Mouse (Mus musculus) adrenal gland, postnatal 36 days (tissue): ENCODE measurements around the gene Rps15a. TPM values are rescaled to one million over a fixed set of nuclear protein-coding genes. Genes with fewer than 3 reads are reported as not detected.

Source experiments
- DNase-seq, 2 experiments: peaks; one replicate each; pipeline ENCODE4 v3.0.0; 2021; ENCODE audit warnings: mixed read lengths in 1 of 2
- total RNA-seq, 2 experiments: library from RNA; stranded (reverse); gene quantifications; 2 replicates each; pipeline ENCODE4 v1.2.3; 2021

Rps15a gene
- total RNA-seq, 2 experiments from 2014 or later, result 826 to 831 TPM

DNA sequence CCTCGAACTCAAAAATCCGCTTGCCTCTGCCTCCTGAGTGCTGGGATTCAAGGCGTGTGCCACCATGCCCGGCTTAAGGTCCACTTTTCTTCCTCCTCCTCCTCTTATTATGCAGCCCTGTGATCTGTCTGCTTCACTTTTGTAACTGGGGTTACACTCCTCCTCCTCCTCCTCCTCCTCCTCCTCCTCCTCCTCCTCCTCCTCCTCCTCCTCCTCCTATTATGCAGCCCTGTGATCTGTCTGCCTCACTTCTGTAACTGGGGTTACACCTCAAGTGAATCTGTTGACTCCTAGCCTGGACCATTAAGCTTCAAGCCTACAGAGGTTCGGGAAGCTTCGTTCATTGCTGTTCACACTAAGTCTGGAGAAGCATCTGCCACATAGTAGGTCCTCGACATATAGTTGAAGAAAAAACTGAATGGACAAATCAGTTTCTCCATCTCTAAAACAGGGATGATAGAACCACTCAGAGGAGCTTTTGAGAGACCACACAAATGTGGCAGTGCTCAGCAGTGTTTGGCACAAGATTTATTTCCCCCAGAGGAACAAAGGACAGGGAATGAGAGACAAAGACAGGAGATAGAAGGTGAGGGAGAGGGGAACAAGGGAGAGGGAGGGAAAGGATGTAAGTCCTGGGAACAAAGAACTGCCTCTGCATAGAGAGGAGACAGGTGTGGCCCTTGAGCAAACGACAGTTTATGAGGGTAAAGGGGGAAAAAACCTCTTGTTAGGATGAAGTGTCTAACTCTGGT, 975 bp upstream of the Rps15a start:
- no peak for DNase-seq

DNA sequence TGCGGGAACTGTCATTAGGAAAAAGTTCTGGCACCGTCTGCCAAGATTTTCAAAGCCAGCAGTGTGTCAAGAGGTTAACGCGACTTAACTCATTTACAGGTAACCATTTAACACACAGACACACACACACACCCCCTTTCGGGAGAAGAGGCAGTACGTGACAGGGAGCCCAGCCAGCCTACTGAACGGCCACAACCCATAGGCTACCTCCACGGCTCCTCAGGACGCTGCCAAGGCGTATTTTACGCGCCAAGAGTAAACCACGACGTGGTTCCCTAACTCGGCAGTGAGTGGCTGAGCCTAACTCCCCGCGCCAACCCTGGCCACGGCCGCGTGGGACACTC, 483 bp downstream of the Rps15a start:
- DNase-seq, result no peak

DNA sequence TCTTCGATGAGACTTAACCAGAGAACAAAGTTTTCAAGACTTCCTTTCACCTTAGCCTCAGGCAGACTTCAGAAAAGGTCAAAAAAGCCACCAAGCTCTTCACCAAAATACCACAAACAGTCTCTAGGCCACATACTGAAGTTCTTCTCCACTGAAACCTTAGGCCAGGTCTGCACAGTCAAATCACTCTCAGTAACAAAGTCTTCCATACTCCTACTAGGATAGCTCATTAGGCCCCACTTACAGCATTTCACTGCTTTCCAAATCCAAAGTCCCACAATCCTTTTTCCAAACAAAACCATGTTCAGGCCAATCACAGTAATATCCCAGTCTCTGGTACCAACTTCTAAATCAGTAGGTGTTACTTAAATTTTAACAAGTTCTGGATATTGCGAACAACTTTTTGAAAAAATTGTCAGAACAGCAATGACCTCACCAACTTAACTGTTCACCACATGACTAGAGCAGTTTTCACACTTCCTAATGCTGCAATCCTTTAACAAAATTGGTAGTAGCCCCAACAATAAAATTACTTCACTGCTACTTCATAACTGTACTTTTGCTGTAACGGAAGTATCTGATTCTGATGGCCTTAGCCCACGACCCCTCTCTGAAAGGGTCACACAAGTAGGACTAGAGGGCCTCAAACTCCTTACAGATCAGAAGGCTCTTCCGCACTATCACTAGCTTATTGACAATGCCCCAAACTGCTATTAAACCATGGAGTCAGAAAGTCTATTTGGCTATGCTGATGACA, 2.3 kb downstream of the Rps15a start:
- no peak for DNase-seq

DNA sequence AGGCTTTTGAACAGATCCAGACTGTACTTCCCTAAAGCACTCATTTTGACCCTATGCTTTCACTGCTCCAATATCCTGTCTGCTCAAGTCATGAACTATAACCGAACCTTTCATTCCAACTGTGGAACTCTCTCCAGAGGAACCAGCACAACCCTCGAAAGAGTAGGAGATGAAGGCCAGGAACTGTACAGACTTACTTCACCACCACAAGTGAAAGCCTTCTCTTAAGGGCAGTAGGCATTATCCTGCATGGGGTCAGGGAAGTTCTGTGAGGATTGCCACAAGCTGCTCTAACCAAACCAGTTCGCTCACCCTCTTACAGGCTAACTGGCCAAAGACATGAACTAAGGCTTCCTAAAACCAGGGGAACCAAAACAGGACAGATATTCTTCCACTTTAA, 4.9 kb downstream of the Rps15a start:
- DNase-seq, result no peak

DNA sequence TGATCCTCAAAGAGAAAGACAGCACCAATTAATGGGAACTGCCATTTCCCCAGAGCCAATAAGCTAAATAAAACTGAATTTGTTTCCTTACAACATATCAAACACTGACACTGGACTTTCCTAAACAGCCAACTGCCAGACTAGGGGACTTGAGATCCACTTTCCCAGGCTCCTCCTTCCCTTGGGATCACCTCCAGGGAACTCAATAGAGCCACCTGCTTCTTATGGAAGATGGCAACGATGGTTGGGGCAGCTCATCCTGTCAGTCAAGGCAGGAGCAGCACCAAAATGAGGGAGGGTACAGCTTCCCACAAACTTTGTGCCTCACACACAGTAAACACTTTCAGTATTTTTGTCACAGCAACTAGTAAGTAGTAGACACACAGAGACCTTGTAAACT, 8.3 kb downstream of the Rps15a start:
- no peak for DNase-seq

DNA sequence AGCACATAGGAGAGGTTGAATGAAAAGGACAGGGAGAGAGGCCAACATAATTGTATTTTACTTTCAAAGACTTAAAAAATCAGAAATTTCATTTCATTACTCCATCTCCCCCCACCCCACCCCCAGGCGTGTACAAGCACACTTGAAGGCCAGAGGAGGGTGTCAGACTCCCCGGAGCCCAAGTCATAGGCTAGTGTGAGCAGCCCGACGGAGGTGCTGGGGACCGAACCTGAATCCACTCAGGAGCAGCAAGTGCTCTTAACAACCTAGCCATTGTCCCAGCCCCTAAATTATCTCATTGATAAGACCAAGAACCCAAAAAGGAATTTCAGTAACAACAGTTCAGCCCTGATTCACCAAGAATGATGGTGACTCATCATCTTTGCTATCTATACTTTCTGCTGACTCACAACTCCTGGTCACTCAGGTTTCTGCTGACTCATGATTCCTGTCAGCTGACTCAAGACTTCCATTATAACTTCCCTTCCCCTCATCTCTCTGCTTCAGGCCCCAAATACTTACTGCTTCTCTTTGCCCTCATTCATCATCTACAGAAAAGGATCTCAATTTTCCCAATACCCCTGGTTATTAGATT, 11.4 kb downstream of the Rps15a start:
- DNase-seq, result peak; percentile 36 to 46

DNA sequence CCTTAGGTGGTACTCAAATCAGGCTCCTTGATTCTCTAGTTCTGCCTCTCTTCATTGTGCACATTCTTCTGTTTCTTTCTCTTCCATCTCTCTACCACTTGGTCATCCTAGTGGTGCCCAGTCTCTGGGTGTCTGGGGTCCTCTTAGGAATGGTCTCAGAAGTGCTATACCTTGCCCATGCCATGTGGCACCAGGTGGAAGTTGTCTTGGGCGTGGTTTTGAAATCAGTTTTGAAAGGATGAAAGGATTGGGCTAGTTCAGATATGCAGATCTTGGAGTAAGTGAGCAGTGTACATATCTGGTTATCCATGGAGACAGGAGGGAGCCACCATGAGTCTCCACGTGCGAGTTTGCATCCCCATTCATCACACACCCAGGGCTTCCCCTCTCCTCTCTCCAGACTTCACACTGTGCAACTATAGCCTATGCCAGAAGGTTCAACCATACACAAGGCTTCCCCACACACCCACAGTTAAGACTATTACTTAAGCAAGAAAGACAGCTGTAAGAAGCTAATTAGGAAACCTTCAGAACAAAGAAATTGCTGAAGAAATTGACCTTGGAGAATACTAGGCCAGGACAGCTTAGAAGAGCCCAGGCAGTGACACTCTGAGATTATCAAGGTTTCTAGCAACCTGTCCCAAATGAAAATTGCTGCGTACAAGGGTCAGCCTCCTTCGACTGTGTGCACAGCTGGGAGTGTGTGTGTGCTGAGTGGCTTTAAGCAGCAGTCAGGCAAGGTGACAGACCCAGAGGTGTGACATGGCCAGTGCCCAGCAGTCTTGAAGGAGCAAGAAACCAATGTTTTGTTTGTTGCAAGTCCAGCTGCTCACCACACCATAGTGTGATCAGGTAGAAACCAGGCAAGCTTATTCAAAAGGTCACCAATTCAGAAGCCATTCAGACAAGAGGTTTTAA, 12.3 kb downstream of the Rps15a start:
- DNase-seq, result no peak

DNA sequence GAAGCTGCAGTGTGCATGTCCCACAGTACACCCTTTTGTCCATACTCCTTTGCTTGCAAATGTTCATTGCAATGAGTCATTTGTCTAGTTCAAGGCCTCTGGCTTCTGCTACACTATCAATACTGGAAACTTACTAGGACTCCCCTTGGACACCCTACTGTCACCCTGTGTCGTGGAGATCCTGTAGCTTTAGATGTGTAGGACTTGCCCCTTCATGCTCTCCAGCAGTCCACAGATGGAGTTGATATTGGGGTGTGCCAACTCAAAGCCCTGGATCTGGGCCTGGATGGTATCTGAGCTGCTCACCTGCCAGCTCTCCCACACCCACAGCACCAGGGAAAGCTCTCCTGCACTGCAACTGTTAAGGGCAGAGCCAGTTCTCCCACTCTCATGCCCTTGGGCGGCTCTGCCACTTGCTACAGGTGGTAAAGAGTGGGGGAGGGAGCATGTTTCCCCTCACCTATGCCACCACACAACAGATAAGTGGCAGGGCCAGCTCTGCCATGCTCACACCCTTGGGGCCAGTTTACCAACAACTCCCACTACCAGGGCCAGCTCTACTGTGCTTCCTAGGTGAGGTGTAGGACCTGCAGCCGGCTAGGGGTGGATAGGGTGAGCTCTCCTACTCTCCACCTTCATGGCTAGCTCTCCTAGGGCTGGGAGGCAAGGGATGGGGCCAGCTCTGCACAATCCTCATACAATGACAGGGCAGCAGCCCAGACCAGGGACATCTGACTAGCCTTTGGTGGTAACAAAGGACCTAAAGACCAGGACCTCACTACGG, 13.1 kb downstream of the Rps15a start:
- DNase-seq, result no peak

DNA sequence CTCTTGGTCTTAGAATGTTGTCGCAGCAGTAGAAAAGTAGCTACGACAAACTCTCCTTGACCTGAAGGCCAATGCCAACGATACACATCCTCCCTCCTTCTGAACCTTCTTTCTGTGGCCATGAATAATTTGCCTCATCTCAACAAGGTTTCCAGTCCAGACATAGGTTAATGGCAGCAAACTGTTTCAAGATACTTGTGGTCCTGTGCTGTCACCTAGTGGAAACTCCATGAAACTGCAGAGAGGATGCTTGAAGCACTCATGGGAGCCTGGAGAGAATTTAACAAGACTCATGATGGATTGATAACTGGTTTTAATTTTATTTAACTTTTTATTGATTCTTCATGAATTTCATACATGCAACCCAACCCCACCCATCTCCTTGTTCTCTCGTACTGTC, 13.8 kb downstream of the Rps15a start:
- peak in 1 of 2 experiments; percentile 30 for DNase-seq

DNA sequence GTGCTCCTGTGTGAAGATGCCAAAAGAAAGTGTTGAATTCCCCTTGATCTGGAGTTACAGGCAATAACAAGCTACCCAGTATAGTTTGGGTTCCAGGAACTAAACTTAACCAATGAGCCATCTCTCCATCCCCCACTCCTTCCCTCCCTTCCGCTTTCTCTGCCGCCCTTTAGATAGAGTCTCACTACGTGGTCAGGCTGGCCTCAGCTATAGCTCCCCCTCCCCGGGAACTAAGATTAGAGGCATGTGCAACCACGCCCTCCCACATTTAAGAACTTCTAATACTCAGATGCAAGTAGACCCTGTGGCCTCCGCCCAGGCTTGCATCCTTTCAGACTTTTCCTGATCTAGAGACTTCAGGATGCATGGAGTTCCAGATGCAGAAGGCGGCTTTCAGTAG, 18.4 kb downstream of the Rps15a start:
- DNase-seq, result no peak

DNA sequence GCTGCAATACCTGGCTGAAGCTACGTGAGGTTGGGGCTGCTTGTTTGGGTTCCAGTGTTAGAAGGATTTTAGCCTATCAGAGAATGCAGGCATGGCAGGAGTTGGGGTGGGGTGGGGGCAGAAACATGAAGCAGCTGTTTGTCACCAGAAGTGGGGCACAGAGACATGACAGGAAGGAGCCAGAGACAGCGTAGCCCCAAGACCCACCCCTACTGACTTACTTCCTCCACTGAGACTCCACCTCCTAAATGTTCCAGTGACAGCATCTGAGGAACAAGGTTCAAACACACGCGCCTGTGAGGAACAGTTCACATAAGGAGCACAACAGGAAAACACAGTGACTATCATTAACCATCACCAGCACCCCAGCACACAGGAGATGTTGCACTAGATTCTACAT, 36.0 kb downstream of the Rps15a start:
- DNase-seq, result no peak

DNA sequence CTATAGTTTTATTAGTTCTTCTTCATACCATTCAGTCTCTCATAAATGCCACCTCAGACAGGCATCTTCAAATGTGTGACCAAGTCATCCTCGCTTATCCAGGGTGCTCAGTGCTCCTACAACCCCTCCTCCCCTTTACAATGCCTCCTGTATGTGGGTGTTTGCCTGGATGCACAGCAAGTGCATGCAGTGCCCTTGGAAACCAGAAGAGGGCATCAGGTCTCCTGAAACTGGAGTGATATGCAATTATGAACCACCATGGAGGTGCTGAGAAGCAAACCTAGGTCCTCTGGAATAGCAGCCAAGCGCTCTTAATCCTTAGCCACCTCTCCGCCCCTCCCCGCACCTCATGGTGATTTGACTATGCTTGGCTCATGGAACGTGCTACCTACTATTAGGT, 36.9 kb downstream of the Rps15a start:
- DNase-seq, result no peak

DNA sequence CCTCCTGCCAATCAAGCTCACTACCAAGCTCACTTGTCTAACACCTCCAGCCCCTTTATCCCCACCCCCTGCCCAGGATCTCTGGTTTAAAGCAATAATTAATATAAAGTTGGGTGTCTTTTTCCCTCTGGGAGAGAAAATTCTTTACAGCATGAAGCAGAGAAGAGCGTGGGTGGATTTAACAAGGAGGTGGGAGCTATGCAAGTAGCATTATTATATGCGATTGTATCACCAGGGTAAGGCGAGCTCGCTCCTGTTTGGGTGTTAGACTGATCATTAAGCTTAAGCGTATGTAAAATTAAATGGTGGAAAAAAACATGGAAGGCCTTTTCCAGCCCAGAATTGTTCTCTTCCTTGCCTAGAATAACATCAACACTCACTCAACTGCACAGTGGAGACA, 48.7 kb downstream of the Rps15a start:
- DNase-seq, result no peak

DNA sequence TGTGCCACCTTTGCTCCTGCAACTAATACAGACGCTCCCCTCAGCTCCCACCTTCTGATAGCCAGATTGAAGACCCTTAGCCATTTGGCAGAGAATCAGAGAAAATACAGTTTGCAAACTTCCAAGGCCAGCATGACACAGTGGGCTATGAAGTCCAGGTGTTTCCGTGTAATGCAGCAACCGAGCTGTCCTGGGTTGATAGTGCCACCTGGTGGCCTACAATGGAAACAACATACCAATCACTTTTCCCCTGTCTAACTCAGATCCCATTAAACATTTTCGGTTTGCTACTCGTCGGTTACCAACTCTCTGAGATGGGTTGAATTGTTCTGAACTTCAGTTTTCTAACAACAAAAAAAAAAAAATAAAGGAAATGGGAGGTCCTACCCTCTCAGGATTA, 59.7 kb downstream of the Rps15a start:
- DNase-seq, result no peak

Other genes starting within 250 kb of the Rps15a start
- 100 to 1,000 TPM; 179 to 182 TPM for gene Arl6ip1, start 13.5 kb upstream of the Rps15a start, total RNA-seq
- 10 to 100 TPM; 42.8 to 49.1 TPM for gene Smg1, start 127.5 kb upstream of the Rps15a start, total RNA-seq